Mouse (Mus musculus) kidney, postnatal 4 days (tissue): Measurements from ENCODE around the gene Gdpd5.
A peak's percentile ranks its signal among the peaks of the same experiment; 100 is the strongest.
"Not testable (repeated sequence)": the region's sequence is repeated elsewhere in the genome, so short reads cannot be mapped to it uniquely, and the experiment has no call there.

Experiments used
- DNase-seq, 2 experiments: peaks; one replicate each; pipeline ENCODE4 v3.0.0; 2021; ENCODE audit warnings: mixed read lengths in 2 of 2

Gene Gdpd5

DNA sequence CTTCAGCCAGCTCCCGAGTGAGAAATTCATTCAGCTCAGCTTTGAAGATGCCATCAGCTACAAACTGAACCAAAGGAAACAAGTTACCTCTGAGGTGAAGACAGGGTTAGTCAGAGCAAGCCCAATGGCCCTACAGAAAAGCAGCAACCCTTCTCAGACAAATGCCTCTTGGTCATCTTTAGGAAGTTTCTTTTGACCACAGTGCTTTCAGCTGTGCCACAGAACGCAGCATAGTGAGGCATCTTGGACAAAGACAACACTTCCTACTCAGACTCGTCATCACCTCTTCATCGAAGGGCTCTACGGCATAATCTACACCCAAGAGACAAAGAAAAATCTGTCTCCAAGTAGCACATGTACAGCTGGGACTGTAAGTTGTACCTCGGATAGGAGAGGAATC, 101.4 kb downstream of the Gdpd5 start:
- peak in 1 of 2 experiments; percentile 31 for DNase-seq

DNA sequence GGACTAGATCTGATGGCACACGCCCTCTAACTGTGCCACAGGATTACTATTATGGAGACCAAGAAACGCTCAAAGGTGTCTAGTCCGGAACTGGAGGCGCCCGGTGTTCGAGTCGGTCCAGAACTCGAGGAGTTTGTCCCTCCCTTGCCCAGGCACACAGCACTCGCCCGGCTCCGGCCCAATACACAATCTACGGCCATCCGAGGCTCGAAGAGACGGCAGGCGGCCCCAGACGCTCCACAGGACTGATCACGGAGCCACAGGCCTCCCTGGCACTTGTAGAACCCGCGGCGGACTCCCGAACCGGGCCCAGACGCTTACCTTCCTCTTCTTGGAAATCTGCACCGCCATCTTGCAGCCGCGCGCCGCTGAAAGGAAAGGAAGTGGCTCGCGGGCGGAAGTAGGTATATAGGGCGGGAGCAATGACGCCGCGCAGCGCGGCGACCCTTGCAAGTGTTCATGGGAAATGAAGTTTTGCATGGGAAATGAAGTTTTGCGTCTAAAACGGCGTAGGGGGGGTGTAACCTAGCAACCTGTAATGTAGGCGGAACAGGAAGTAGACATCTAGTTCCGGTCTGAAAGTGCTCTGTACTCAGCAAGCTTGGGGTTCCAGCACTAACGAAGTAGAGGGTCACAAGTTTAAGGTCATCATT, 102.2 kb downstream of the Gdpd5 start, which contains the start of gene Rps3:
Rps3 (minus strand) TSS at position 468 of the 653 bp plus-strand sequence.
- peak; percentile 94 to 96 for DNase-seq

DNA sequence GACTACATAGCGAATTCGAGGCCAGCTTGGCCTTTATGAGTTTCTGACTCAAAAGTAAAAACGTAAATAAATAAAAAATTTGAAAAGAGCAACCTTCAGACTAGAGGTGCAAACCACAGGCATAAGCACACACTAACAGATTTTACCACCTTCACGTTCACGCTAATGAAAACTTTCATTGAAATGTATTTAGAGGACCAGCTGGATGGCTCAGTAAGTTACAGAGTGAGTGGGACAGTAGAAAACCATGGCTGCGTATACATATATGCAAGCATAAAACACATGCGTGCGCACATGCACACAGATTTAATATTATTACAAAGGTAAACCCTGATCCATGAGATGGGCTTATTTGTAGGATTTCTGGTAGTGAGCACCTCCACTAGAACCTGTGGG, 102.7 kb downstream of the Gdpd5 start:
- DNase-seq, result no peak

- no peak for DNase-seq
Measured at GRCm38 (mm10) chr7:99484679-99485078, 103.5 kb downstream of the Gdpd5 start.

- no peak for DNase-seq
Measured at GRCm38 (mm10) chr7:99489708-99490107, 108.5 kb downstream of the Gdpd5 start.

GRCm38 (mm10) chr7:99499128-99499527, 117.9 kb downstream of the Gdpd5 start:
- no peak for DNase-seq

GRCm38 (mm10) chr7:99500201-99500600, 119.0 kb downstream of the Gdpd5 start:
- peak; percentile 93 for DNase-seq

DNA sequence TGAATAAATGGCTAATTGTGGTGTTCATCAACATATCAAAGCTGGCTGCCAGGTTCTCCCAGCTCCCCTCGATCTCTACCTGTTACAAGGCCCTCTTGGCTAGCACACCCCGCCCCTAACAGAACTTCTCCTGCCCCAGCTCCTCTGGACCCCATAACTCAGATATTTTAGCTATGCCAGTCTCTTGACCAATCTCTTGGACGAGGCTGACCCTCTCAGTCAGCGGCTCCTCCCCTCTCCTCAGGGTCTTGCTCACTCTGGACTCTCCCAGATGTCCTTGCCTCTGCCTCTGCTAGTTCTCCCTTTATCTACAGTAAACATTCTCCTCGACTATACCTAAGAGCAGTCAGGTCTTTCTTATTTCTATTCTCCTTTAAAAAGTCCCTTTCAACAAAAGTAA, 119.4 kb downstream of the Gdpd5 start:
- DNase-seq, result no peak

GRCm38 (mm10) chr7:99501148-99501547, 119.9 kb downstream of the Gdpd5 start:
- no peak for DNase-seq

GRCm38 (mm10) chr7:99504556-99504955, 123.3 kb downstream of the Gdpd5 start:
- no peak for DNase-seq

DNA sequence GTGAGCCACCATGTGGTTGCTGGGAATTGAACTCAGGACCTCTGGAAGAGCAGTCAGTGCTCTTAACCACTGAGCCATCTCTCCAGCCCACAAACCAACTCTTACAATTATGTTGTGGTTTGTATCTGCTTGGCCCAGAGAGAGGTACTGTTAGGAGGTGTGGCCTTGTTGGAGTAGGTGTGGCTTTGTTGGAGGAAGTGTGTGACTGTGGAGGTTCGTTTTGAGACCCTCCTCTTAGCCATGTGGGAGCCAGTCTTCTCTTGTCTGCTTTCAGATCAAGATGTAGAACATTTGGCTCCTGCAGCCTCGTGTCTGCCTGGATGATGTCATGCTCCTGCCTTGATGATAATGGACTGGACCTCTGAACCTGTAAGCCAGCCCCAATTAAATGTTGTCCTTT, 127.0 kb downstream of the Gdpd5 start:
- not testable (repeated sequence) for DNase-seq

DNA sequence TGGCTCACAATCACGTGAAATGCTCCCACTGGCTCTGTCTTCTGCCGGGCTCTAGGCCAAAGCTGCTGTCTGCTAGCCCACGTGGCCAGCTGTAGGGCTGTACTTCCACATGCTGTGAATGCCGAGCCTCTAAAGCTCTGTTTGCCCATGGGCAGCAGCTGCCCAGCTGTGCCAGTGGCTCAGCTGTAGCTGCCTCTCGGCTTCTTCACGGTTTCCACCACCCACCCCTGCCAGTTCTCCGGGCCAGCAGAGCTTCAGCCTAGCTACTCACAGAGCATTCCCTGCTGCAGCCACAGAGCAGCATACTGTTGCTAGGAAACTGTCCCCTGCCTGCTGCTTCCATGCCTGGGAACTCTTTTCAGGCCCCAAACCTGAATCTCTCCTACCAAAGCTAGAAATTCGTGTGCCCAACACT, 128.9 kb downstream of the Gdpd5 start:
- peak; percentile 40 to 50 for DNase-seq
